Mouse (Mus musculus) brain, embryonic 14.5 days (tissue): Measurements from ENCODE around the gene Oit1. TPM values are rescaled to one million over a fixed set of nuclear protein-coding genes. Genes with fewer than 3 reads are reported as not detected.

Source experiments
- DNase-seq: peaks from one replicate; pipeline ENCODE4 v3.0.0-alpha.2; 2011; ENCODE audit warnings: low read depth
- CTCF ChIP-seq: fragments of 200-500 bp; IDR thresholded peaks from 2 replicates; pipeline ENCODE4 v1.5.1; 2012; ENCODE audit warnings: inconsistent platforms, mild to moderate bottlenecking, moderate library complexity, borderline replicate concordance; ENCODE audit not compliant: insufficient read depth, insufficient read length; ENCODE audit errors: extremely low read depth
- POLR2A ChIP-seq: fragments of 200-500 bp; IDR thresholded peaks from 2 replicates; pipeline ENCODE4 v1.6.1; 2012; ENCODE audit warnings: mild to moderate bottlenecking, inconsistent platforms, borderline replicate concordance; ENCODE audit not compliant: poor library complexity, insufficient read depth, insufficient read length, severe bottlenecking; ENCODE audit errors: extremely low read depth
- polyA plus RNA-seq: library from polyadenylated mRNA; depleted of rRNA; stranded (reverse); fragments of >200 nt; gene quantifications from 2 replicates; pipeline ENCODE4 v1.2.3, GENCODE M21; 2012

Gene Oit1
- polyA plus RNA-seq, 1 experiment: 0.07 TPM

DNA sequence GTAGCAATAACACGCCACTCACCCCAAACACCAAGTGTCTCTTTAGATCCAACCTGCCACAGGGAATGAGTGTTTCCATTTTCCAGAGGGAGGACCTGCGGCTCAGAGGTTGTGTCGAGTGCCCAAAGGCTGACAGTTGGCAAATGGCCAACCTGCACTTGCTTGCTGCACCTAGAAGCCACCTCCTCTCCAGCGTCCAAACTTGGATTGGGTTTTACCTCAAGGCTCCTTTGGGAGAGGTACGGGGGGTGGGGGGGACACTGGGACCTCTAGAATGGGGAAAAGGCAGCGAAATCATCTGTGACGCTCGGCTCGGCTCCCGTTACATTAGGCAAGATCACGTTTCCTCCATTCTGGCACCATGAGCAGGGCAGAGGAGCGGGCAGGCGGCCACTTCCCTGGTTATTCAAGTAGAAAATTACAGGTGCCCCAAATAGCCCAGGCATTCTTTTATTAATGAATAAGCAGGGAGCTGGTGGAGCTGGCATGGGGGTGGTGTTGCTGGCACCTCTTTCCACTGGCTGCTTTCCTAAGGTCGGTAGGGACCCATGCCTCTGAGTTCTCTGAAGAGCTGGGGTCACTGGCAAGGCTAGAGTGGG is 47.1 kb downstream of the Oit1 start:
- no peak for TF ChIP-seq CTCF
- TF ChIP-seq POLR2A: no peak
- DNase-seq: peak; percentile 86

DNA sequence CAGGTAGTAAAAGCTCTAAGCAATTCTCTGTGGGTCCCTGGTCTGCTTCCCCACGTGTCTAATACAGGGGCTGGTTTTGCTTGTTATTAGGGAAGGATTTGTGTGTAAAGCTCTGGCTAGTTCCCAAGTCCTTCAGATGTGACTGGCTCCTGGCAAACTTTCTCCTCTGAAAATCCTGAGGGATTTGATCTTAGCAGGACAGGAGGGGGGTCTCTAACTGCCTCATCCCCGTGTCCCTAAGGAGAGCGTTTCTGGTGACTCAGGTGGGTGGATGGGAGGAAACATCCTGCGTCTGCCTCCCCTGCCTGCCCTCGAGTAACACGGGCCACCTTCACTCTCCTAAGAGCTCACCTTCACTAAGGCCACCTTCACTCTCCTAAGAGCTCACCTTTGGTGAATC is 48.2 kb downstream of the Oit1 start:
- DNase-seq: peak; percentile 70
- TF ChIP-seq CTCF (no peak), POLR2A (no peak)

DNA sequence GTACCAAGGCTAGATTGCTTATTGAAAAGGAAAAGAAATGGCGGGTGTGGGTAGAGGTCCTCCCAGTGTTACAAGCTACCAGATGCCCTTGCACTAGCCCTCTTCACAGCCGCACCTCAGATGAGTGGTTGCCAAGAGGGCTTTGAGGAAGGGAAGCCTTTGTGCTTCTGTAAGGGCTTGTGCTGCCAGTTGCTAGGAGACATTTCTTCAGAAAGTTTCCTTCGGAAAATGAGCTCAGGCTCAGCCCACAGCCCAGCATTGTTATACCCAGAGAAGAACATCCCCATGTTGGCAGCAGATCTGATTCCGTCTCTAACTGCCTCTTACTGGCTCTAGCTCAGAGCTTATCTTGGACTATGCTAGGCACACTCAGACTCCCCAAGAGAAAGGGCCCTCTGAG is 49.0 kb downstream of the Oit1 start:
- DNase-seq: peak; percentile 91
- TF ChIP-seq CTCF (no peak), POLR2A (no peak)

DNA sequence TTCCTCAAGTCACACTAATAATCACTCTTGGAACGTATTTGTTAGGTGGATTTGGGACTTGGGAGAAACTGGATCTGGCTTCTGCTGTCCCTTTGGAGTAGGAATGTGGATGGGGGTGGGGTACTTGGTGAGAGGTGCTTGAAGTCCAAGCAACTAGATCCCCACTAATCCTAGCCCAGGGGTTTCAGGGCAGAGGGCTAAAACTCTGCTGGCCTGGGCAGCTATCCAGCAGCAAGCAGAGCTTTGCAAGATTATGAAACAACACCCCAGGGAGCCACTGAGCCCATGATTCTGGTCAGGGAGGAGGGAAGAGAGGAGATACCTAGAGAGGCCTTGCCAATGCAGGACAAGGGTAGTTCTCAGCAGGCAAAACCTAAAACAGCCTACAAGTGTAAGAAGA is 51.2 kb downstream of the Oit1 start:
- TF ChIP-seq CTCF: no peak
- TF ChIP-seq POLR2A: no peak
- DNase-seq: no peak

DNA sequence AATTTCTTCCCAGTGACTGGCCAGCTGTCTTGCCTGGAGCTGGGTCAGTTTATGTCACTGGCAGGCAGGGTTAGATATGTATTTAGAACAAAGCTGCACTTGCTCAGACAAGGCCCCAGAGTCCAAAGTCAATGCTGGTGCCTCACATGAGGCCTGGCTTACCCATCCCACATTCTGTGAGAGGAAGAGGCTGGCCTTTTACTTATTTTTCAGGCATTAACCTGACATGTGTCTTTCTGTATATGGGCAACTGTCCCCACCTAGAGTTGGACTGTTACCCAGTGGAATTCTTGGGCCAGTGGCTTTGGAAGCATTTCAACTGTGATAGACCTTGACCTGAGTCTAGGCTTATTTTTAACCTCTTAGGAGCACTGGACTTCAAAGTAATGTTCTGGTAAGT is 51.6 kb downstream of the Oit1 start:
- TF ChIP-seq POLR2A (no peak), CTCF (no peak)

DNA sequence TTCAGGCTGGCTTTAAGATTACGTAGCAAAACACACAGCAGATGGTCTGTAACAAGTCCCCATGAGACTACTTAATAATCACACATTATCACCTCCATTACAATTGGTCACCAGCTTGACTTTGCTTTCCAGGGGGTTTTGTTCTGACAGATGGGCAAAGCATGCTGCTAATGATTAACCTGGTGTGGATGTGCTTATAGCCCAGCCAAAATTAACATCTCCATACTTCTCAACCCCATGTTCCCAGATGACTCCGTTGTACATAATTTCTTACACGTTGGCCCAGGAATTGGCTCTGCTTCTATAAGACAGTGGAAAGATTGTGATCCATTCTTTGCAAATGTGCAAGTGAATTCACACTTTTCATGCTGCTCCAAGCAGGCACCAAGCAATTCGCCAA is 52.8 kb downstream of the Oit1 start:
- peak; percentile 75 for DNase-seq
- no peak for TF ChIP-seq CTCF
- TF ChIP-seq POLR2A: no peak

More for the DNA sequence above, 51.6 kb downstream of the Oit1 start:
- DNase-seq: no peak

DNA sequence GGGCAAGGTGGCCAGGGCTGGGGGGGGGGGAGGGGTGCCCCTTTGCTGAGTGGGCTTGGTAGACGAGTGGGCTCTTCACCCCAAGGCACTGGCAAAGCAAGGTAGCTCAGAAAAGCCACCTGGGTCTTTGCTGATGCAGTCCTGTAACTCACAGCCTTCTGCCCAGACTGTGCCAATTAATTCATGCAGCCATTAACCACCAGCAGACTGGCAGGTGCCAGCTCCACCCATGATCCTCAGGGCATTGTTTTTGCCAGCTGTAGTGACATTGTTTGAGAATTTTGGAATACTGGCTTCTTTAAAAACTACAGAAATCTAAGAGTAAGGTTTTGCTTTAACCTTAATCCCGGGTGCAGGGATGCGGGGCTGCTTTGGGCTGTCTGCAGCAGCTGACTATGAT is 58.0 kb downstream of the Oit1 start:
- no peak for TF ChIP-seq CTCF
- TF ChIP-seq POLR2A: no peak
- peak; percentile 41 for DNase-seq

DNA sequence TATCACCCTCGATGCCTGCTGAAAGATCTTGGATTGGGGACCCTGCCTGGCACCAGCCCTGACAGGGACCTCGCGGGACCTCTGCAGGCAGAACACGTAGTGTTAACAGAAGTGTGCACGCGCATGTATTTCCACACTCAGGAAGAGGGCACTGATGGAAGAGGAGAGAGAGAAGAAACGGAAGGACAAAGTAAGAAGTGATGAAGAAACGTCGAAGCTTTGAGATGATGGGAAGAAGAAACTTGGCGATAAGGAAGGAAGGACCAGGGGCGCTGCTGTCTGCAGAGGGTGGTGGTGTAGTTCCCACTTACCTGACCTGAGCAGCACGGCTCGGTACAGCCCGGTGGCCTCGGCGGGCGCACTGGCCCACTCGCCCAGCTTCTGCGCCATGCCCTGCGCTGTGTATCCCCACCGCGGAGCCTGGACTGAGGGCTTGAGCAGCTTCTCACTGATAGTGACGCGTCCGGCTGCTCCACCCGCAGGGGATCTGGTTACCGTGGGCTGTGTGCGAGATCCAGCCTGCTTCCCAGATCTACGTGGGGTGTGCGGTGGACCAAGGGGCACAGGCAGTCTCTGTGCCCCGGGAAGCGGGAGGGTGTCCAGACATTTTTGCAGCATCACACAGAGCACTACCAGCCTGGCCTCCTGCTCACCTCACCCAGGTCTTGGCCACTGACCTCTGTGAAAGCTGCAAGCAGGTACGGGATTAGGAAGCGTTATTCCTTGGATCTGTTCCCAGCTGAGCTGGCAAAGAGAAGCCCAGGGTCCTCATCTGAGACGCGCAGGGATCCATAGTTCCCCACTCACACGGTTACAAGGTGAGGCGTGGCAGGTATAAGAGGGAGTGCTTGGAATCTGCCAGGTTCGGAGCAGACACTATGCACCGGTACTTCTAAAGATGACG is 61.1 kb downstream of the Oit1 start, which contains the start of gene Fam107a:
TSS of gene Fam107a (minus strand) at position 830 of the 904 bp plus-strand sequence.
- TF ChIP-seq POLR2A: no peak
- no peak for TF ChIP-seq CTCF

DNA sequence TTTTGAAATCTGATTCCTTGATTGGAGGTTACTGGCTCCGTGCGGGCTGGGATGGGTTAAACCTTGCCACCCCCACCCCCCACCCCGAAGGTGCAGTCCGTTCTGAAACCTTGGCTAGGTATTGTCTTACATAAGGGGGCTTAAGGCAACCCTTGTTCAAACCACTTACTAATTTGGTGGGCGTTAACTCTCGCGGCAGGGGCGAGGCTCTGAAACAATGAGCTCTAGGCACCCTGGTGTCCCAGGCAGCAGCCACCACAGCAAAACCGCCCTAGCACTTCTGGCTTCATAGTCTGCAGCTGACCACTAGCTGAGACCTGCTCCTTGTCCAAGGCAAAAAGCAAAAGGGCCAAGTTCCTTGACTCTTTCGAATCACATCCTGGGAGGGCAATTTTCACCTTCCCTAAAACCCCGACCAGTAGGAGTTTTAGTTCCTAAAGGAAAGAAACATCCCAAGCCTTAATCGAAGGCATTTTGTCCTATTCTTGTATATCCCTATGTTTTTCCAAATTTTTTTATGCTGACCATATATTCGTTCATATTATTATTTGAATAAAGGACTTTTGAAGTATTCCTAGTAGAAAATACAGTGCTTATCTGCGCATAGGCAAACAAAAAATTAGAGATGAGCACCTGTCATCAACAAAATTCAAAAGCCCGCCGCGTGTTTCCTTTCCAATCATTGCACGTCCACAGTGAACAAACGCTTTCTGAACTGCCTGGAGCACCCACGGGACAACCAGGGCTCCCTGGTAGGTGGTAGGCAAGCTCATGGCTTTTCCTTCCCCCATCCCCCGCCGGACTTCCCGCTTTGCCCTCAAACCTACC is 62.0 kb downstream of the Oit1 start:
- DNase-seq: peak; percentile 41
- TF ChIP-seq CTCF: no peak
- TF ChIP-seq POLR2A: no peak

More for the DNA sequence above, 61.1 kb downstream of the Oit1 start, which contains the start of gene Fam107a:
- peak; percentile 26 for DNase-seq

DNA sequence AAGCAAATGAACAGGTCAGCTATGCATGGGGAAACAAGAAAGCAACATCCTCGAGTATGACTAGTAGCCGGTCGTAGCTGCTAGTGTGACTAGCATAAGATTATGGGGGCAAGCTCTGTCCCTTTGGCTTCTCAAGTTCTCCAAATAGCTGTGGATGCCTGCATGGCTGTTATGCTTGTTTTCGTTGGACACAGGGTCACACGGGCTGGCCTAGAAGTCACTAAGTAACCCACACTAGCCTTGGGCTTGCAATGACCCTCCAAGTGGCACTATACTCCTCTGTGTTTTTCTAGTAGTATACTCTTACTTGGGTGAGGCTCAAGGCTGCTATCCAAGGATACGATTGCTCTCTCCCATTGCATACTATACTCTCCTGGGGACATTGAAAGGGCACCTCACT is 63.4 kb downstream of the Oit1 start:
- TF ChIP-seq POLR2A (no peak), CTCF (no peak)
- DNase-seq: no peak

DNA sequence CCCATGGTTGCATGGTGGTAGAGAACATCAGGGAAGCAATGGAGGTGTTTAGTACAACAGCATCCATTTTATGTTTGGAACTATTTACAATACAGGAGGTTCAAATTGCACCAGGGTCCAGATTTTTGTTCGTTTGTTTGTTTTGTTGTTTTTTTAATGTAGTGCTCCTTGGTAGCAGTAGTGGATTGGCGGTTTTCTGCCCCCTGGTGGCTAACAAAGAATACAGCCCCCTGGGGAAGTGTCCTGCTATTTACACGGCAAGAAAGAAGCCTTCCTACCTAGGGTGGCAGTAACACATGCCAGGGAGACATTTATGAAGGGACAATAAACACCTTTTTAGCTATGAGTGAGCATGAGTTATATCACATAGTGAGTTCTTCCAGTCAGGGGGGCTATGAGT is 64.0 kb downstream of the Oit1 start:
- peak; percentile 40 for DNase-seq
- TF ChIP-seq CTCF (peak; percentile 41; the same call in 1 of the 2 replicates), POLR2A (no peak)

DNA sequence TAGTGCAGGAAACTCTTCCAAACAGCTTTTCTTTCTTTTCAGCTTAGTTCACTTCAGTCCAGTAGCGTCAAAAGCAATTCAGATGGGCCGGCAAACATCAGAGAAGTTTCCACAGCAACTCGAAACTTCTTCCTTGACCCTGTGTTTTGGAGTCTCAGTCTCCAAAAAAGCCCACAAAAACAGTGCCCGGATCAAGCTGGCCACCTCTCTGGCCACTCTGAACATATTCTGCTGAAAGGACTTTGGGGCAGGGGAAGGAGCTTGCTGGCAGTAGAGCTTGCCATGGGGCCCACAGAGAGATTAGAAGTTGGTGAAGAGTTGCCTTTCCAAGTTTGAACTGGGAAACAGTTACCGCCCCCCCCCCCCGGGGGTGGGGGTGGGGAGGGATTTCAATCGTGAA is 64.7 kb downstream of the Oit1 start:
- DNase-seq: no peak
- TF ChIP-seq CTCF (no peak), POLR2A (no peak)
